Mouse (Mus musculus): Measurements from ENCODE around the gene Gpr39. TPM values are rescaled to one million over a fixed set of nuclear protein-coding genes. Genes with fewer than 3 reads are reported as not detected.

Gene Gpr39
- total and polyA plus RNA-seq, 3 experiments, result 0.18 to 1.4 (median 0.47) TPM

- H3K9ac ChIP-seq (ENCODE audit: low read depth, low read length), result no peak overlapping the region
- H3K27me3 ChIP-seq (ENCODE audit: control insufficient read depth, insufficient read depth, low read length), result no peaks in the 10 kb centered on the region
- H3K79me2 ChIP-seq (replicated peaks; ENCODE audit: control insufficient read depth, insufficient read depth, low read length), result no peaks in the 10 kb centered on the region
- WGBS, result 25% methylated on average over 6 of the region's 6 CpGs
- no peak overlapping the region for H3K4me3 ChIP-seq
- H3K36me3 ChIP-seq (ENCODE audit: control insufficient read depth, insufficient read depth, low read length), result no peaks in the 10 kb centered on the region
- DNase-seq, result no peak
- no peaks in the 10 kb centered on the region for H3K4me1 ChIP-seq (ENCODE audit: control insufficient read depth, insufficient read depth, low read length)
- H3K27ac ChIP-seq, result no peak overlapping the region
- TF ChIP-seq POLR2A (IDR thresholded peaks at IDR 0.05; ENCODE audit: insufficient read depth, low read depth, low read length) (no peak), EP300 (IDR thresholded peaks at IDR 0.05; ENCODE audit: insufficient read depth, low read depth, low read length) (no peak), CTCF (IDR thresholded peaks at IDR 0.05) (no peak)
- intact Hi-C loops (cut with DNase I), result no loop called here
These were observed 42.3 kb downstream of the Gpr39 start for GRCm38 (mm10) chr1:125719127-125719526.

- WGBS, result 93% methylated on average over 12 of the region's 12 CpGs
- intact Hi-C loops (cut with DNase I), result no loop called here
- no peak for TF ChIP-seq EP300 (IDR thresholded peaks at IDR 0.05; ENCODE audit: insufficient read depth, low read depth, low read length)
- no peak for TF ChIP-seq CTCF (IDR thresholded peaks at IDR 0.05)
- TF ChIP-seq POLR2A (IDR thresholded peaks at IDR 0.05; ENCODE audit: insufficient read depth, low read depth, low read length), result no peak
These were observed 44.4 kb downstream of the Gpr39 start for GRCm38 (mm10) chr1:125721104-125721758.

GRCm38 (mm10) chr1:125724304-125724703, 47.5 kb downstream of the Gpr39 start:
- 78% methylated on average over 5 of the region's 5 CpGs for WGBS
- H3K4me3 ChIP-seq, result no peak overlapping the region
- intact Hi-C loops (cut with DNase I), result no loop called here

More at GRCm38 (mm10) chr1:125721104-125721758, 44.4 kb downstream of the Gpr39 start:
- H3K4me3 ChIP-seq, result no peak overlapping the region
- H3K36me3 ChIP-seq (ENCODE audit: control insufficient read depth, insufficient read depth, low read length), result no peaks in the 10 kb centered on the region
- H3K4me1 ChIP-seq (ENCODE audit: control insufficient read depth, insufficient read depth, low read length), result no peaks in the 10 kb centered on the region
- no peak overlapping the region for H3K9ac ChIP-seq (ENCODE audit: low read depth, low read length)
- H3K27ac ChIP-seq, result no peak overlapping the region
- H3K79me2 ChIP-seq (replicated peaks; ENCODE audit: control insufficient read depth, insufficient read depth, low read length), result no peaks in the 10 kb centered on the region
- H3K27me3 ChIP-seq (ENCODE audit: control insufficient read depth, insufficient read depth, low read length), result no peaks in the 10 kb centered on the region
- DNase-seq, result no peak

GRCm38 (mm10) chr1:125729025-125729565, 52.3 kb downstream of the Gpr39 start:
- Histone ChIP-seq H3K27me3 (ENCODE audit: control insufficient read depth, insufficient read depth, low read length) (no peaks in the 10 kb centered on the region), H3K27ac (no peak overlapping the region), H3K9ac (ENCODE audit: low read depth, low read length) (no peak overlapping the region), H3K4me3 (no peak overlapping the region), H3K36me3 (ENCODE audit: control insufficient read depth, insufficient read depth, low read length) (no peaks in the 10 kb centered on the region), H3K4me1 (ENCODE audit: control insufficient read depth, insufficient read depth, low read length) (no peaks in the 10 kb centered on the region), H3K79me2 (replicated peaks; ENCODE audit: control insufficient read depth, insufficient read depth, low read length) (no peaks in the 10 kb centered on the region)
- intact Hi-C loops (cut with DNase I), result no loop called here
- TF ChIP-seq CTCF (IDR thresholded peaks at IDR 0.05), result no peak
- TF ChIP-seq POLR2A (IDR thresholded peaks at IDR 0.05; ENCODE audit: insufficient read depth, low read depth, low read length), result no peak
- 80% methylated on average over 6 of the region's 6 CpGs for WGBS
- no peak for DNase-seq

More at GRCm38 (mm10) chr1:125724304-125724703, 47.5 kb downstream of the Gpr39 start:
- TF ChIP-seq POLR2A (IDR thresholded peaks at IDR 0.05; ENCODE audit: insufficient read depth, low read depth, low read length) (no peak), CTCF (IDR thresholded peaks at IDR 0.05) (no peak), EP300 (IDR thresholded peaks at IDR 0.05; ENCODE audit: insufficient read depth, low read depth, low read length) (no peak)
- Histone ChIP-seq H3K9ac (ENCODE audit: low read depth, low read length) (no peak overlapping the region), H3K4me1 (ENCODE audit: control insufficient read depth, insufficient read depth, low read length) (no peaks in the 10 kb centered on the region), H3K36me3 (ENCODE audit: control insufficient read depth, insufficient read depth, low read length) (no peaks in the 10 kb centered on the region), H3K27me3 (ENCODE audit: control insufficient read depth, insufficient read depth, low read length) (no peaks in the 10 kb centered on the region), H3K79me2 (replicated peaks; ENCODE audit: control insufficient read depth, insufficient read depth, low read length) (no peaks in the 10 kb centered on the region), H3K27ac (no peak overlapping the region)
- no peak for DNase-seq

GRCm38 (mm10) chr1:125729731-125730536, 53.1 kb downstream of the Gpr39 start:
- Histone ChIP-seq H3K79me2 (replicated peaks; ENCODE audit: control insufficient read depth, insufficient read depth, low read length) (no peaks in the 10 kb centered on the region), H3K9ac (ENCODE audit: low read depth, low read length) (no peak overlapping the region), H3K36me3 (ENCODE audit: control insufficient read depth, insufficient read depth, low read length) (no peaks in the 10 kb centered on the region), H3K27ac (no peak overlapping the region), H3K4me1 (ENCODE audit: control insufficient read depth, insufficient read depth, low read length) (no peaks in the 10 kb centered on the region), H3K4me3 (no peak overlapping the region), H3K27me3 (ENCODE audit: control insufficient read depth, insufficient read depth, low read length) (no peaks in the 10 kb centered on the region)
- no peak for DNase-seq
- 76% methylated on average over 13 of the region's 13 CpGs for whole genome bisulfite sequencing
- TF ChIP-seq EP300 (IDR thresholded peaks at IDR 0.05; ENCODE audit: insufficient read depth, low read depth, low read length) (no peak), POLR2A (IDR thresholded peaks at IDR 0.05; ENCODE audit: insufficient read depth, low read depth, low read length) (no peak), CTCF (IDR thresholded peaks at IDR 0.05) (no peak)
- intact Hi-C loops (cut with DNase I), result no loop called here

- 85% methylated on average over 6 of the region's 6 CpGs for WGBS
These were observed 53.7 kb downstream of the Gpr39 start for GRCm38 (mm10) chr1:125730537-125730880.

More at GRCm38 (mm10) chr1:125730537-125730880, 53.7 kb downstream of the Gpr39 start:
- H3K36me3 ChIP-seq (ENCODE audit: control insufficient read depth, insufficient read depth, low read length), result no peaks in the 10 kb centered on the region
- no peak overlapping the region for H3K27ac ChIP-seq
- no peaks in the 10 kb centered on the region for H3K4me1 ChIP-seq (ENCODE audit: control insufficient read depth, insufficient read depth, low read length)
- no peak overlapping the region for H3K4me3 ChIP-seq
- TF ChIP-seq CTCF (IDR thresholded peaks at IDR 0.05) (no peak), EP300 (IDR thresholded peaks at IDR 0.05; ENCODE audit: insufficient read depth, low read depth, low read length) (no peak), POLR2A (IDR thresholded peaks at IDR 0.05; ENCODE audit: insufficient read depth, low read depth, low read length) (no peak)
- intact Hi-C loops (cut with DNase I), result no loop called here
- DNase-seq, result no peak
- H3K9ac ChIP-seq (ENCODE audit: low read depth, low read length), result no peak overlapping the region
- no peaks in the 10 kb centered on the region for H3K79me2 ChIP-seq (replicated peaks; ENCODE audit: control insufficient read depth, insufficient read depth, low read length)
- no peaks in the 10 kb centered on the region for H3K27me3 ChIP-seq (ENCODE audit: control insufficient read depth, insufficient read depth, low read length)

All from heart, adult 2 months (tissue).